Mouse (Mus musculus) ES-CJ7 (cell line): ENCODE measurements at regions not wholly inside any gene's neighbourhood (a gene's known extent, or its start where the extent isn't known, plus 50 kb on each side); places are given as distances from the start of the nearest gene placed in this dataset.

Experiments used
- DNase-seq: peaks from one replicate; pipeline ENCODE4 v3.0.0; 2011; ENCODE audit warnings: low read depth, low spot score

DNA sequence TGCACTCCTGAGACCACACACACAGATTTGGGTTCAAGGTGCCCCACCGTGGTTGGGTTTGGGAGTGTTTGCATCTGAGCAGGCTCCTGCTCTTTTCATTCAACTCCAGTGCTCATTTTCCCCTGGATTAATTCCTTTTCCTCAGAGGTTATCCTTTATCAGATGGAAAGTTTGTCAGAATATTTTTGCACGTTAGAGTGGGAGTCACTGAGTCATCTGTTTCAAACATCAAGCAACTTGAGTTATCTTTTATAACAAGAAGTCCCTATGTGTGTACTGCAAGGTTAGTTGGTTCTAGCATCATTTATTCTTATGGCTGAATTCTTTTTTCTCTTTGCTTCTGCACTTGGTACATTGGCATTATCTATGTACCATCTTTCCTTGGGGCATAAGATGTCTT is 142.8 kb upstream of the Cxcr4 start:
- no peak for DNase-seq

DNA sequence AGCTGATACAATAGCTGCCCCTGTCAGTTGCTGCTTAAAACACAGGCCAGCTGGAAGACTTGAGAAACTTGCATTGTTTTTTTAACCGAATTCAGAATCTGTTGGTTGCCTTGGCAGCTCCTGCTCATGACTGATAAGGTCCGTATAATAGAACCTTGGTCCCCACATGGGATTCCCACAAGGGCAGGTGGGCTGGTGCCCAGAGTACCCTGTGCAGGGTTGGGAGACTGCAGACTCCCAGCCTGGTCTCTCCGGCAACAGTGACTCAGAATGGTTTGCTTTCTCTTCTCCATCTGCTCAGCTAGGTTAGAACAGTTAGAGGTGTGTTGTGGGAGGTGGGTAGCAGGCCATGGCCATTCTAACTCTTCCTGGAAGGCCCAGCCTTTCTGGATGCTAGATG is 139.4 kb upstream of the Cxcr4 start:
- DNase-seq: no peak

DNA sequence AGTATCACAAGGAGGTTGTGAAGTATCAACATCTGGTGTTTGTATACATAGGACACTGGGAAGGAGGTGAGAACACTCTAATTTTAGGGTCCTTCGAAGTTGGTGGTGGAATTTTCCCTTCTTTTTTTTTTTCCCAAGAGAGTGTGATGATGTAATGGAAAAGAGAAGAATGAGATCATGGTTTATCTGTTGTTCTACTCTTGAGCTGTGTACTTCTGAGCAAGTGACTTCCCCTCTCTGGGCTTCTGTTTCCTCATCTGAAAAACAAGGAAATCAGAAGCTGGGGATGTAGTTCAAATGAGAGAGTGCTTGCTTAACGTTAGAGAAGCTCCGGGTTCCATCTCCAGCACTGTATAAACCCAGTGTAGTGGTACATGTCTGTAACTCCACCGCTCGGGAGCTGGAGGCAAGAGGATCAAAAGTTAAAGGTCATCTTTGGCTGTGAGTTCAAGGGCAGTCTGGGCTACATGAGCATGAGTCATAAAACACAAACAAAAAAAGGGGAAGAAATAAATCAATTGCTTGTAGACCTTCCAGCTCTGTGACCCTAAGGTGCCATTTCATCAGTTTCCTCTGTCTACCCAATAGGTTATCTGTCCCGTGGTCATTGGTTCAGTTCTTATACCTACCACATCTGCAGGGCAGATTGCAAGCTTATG is 132.5 kb upstream of the Cxcr4 start:
- DNase-seq: no peak

DNA sequence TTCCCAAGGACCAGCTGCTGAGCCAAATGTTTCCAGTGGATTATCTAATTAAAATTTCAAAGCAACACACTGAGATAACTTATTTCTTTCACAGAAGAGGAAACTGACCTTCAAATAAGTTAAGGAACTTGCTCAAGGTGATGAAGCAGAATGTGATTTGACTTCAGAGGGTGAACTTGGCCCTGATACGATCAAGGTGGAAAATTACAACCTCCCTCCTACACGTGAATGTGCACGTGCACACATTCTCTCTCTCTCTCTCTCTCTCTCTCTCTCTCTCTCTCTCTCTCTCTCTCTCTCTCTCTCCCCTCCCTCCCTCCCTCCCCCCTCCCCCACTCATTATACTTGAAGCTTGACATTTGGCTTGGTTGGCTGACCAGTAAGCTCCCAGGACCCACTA is 131.8 kb upstream of the Cxcr4 start:
- DNase-seq: no peak

DNA sequence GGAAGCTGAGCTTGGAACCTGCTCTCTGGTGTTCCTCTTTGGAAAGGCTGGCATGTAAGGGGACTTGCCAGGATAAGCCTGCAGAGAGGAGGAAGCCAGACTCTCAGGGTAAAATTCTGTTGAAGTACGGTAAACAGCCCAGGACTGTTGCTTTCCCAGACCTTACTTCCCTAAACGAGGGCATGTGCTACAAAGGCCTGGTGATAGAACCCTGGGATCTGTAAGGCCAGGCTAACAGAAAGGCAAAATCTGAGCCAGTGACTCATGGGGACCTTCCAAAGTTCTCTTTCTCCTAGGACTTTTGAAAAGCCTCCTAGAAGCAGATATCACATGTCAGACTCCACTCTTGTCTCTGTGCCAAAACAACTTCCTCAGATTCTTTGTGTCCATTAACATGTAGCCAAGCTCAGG is 130.0 kb upstream of the Cxcr4 start:
- DNase-seq: no peak

DNA sequence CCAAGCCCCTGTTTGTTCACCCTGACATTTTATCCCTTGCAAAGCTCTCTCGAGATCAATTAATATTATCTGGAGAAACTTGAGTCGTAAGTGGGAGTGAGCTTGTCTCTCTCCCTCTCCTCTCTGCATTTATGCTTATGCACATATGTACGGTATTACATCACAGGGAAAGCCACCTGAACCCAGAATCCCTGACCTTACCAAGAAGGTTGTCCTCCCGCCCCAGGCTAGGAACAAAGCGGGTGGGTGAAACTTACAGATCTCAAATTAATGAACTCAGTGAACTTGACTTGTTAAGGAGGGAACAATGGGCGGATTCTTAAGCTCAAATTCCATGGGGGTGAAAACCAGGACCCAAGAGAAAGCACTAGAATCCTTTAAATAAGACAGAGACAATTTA is 122.8 kb upstream of the Cxcr4 start:
- no peak for DNase-seq

DNA sequence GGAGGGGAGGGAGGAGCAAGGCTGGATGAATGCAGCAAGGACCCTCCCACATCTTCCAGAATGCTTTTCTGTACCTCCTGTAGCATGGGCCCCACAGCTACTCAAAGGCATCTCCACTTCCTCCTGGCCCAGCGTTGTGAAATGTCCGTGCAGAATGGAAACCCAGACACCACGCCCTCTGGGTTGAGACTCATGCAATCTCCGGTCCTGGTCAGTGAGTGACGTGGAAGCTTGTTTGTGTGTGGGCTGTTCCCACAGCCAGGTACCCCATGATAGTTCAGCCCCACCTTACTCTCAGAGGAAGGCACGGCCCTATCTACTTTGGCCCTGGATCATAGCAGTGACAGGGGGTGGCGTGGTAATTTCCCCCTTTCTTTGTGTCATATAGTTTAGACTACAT is 120.8 kb upstream of the Cxcr4 start:
- no peak for DNase-seq

DNA sequence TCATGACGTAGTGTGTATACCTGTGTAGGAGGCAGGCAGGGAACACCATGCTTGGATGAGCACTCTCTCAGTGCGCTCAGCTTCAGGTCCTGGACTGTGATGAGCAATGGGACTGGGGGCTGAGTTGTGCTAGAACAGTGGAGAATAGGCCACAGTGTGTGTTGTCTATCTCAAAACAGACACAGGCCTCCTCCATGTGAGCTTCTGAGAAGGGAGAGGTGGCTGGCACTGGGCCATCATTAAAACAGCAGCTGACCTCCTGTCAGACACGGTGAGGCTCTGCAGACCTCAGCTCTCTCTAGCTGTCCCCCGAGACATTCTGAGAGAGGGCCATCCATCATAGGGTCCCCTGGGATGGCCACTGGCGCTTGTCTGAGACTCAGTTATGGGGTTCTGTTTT is 119.0 kb upstream of the Cxcr4 start:
- no peak for DNase-seq

DNA sequence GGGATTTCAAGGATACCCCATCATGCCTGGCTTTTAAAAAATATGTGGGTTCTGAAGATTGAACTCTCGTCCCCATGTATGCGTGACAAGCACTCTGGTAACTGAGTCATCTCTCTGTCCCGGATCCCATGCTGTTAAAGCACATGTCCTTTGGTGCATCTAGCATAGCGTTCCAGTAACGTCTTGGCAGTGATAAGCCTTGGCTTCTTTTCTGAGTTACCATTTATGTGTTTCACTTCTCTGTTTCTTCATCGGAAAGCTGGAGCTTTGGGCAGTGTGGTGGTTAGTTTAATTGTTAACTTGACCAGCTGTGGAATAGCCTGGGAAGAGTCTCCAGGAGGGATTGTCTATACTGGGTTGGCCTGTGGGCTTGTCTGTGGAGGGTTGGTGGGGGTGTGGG is 115.7 kb upstream of the Cxcr4 start:
- no peak for DNase-seq

DNA sequence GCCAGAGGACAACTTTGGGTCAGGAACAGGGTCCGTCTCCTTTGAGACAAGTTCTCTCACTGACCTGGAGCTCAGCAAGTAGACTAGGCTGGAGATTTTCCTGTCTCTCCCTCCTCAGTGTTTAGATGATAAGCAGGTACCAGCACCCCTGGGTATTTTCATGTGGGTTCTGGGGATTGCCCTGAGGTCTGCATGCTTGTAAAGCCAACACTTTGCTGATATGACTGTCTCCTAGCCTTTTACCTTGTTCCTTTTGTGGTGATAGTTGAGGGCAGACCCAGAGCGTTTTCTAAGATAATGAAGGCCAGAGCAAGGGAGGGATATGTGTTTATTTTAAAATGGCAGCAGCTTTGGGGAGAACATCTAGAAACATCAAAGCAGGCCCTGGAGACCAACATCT is 114.1 kb upstream of the Cxcr4 start:
- DNase-seq: no peak

DNA sequence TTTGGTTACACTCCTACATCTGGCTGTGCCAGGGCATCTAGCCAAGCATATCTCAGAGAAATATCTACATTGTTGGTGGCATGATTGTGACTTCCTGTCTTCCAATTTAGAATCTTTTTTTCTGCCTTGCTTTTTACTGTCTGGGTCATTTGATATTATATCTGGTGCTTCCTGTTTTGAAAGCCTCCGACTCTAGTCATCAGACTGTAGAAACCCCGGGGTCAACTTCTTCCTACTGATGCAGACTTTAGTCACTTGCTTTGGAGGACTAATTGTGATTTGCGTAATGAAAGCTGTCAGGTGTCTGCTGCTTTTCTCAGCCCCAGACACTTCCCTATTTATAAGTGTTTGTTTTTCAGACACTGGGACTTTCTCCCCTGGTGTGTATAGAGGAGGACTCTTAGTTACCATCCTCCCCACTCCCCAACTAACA is 113.0 kb upstream of the Cxcr4 start:
- DNase-seq: no peak

DNA sequence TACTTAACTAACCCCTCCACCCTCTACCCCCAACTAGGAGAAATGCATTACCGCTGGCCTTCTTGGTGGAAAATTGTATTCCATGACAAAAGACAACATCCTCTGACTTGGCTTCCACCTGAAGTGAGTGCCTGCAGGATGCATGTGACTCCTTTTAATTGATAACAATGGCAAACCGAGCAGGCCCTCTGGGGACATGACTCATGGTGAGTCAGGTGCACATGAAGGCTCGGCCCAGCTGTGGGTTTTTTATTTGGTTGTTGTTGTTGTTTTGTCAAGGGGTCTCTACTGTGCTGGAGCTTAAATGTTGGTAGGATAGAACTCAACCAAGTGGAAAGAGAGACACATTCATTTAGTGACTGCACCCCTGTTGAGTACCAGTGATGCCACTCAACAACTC is 109.2 kb upstream of the Cxcr4 start:
- no peak for DNase-seq

DNA sequence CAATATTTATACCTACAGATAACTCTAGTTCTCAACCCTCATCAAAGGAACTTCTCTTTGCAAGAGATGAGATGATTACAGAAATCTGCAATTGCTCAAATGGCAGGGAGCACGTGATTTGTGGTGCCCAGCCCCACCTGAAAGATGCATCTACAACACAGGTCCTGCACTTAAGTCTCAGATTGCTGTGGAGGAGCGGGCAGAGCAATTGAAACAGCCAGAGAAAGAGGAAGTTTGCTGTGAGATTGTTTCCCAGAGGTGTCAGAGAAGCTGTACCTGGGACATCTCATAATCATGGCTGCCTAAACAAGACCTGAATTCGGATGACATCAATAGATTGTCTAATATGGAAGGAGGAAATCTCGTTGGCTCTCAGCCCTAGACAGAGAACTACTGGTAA is 105.9 kb upstream of the Cxcr4 start:
- DNase-seq: no peak

DNA sequence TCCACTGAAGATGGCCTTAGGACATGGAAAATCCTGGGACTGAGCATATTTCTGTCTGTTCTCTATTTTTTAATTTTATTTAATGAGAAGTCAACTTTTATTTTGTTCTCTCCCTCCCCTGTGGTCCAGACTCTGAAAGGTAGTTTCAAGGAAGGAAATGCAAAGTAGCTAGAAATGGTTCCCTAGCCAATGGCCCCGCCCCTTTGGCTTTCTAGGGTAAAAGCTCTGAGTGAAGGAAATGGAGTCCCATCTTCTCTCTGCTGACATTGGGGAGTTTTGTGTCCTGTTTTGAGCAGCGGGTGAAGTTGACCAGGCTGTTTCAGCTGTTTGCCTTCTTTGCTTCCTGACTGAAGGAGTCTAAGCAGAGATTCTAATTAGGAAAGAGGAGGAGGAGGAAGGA is 103.8 kb upstream of the Cxcr4 start:
- no peak for DNase-seq

DNA sequence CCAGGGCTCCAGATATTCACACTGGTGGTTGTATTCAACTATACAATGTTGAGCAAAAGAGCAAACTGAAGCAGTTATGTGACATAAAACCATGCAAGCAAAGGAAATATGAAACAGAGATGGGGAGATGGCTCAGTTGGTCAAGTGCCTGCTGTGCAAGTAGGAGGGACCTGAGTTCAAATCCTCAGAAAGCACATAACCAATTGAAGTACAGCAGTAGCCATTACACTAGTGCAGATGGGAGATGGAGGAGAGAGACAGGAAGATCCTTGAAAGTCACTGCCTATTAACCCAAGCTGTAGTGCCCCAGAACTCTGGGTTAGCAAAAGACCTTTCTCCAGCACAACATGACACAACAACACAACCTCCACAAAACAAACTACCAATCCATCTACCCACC is 100.7 kb upstream of the Cxcr4 start:
- DNase-seq: no peak

DNA sequence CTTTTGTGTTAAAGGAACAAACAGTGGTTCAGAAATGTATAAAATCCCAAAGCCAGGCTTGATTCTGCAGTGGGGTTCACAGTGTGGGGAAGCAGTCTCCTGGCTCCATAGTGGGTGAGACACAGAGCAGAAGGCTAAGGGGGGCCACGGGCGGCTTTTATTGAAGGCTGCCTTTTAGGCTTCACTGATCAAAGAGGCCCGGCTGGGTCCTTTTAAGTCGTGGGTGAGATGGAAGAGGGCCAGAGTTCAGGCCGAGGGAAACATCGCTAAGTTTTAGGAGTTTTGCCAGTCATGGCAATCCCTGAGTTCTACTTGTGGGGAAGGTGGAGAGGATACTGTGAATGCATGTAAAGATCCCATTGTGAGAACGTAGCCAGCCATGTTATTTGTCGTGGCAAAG is 100.2 kb upstream of the Cxcr4 start:
- DNase-seq: no peak

DNA sequence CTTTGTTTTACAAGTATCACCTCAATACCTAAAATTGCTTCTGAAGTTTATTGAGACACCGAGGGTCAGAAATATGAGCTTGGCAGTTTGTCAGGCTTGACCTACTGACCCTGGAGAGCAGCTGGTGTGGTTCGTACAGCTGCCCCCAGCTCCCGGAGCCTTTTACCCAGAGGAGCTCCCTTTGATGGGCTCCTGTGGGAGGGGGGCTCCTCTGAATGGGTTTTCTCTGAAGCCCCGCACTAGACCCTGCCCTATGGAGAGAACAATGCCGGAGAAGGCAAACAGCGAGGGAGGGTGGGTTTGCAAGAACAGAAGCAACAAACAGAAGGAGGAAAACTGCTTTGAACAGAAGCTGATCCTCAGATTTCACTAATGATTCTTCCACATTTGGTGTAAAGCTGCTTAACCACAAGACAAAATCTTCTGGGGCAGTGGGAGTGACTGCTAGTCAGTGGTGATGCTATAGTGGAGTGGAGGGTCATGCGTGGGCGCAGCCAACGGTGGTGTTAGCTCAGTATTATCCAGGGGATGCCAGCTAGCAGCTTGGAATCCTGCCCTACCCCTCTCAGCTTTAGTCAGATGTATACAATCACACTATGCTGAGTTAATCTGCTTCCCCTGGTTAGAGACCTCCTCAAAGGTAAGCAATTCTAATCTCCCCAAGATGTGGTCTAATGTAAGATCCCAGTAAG is 95.3 kb upstream of the Cxcr4 start:
- no peak for DNase-seq

DNA sequence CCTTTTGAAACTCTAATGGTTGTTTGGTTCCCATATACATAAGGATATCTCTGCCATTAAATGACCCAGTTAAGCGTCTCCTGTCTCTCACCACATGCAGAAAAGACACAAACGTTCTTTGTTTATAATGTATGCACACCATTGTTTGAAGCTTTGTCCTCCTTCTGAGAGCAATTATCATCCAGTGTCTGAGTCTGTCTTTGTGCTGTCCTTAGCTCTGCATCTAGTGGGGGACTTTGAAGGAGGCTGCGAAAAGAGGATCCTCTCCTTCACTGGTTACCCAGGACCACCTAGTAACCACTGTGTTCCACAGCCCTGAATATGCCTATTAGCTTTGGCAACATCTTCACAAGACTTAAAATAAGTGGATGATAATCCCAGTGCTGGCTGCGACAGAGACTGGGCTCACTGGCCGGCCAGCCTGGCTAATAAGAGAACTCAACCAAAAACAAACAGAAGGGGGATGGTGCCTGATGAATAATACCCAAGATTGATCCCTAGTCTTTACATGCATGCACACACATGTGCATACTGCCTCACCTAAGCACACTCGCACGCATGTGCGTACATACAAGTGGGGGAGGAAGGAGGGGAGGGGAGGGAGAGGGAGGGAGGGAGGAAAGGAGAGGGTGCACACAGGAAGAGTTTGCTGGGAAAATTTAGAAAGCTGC is 93.5 kb upstream of the Cxcr4 start:
- no peak for DNase-seq

DNA sequence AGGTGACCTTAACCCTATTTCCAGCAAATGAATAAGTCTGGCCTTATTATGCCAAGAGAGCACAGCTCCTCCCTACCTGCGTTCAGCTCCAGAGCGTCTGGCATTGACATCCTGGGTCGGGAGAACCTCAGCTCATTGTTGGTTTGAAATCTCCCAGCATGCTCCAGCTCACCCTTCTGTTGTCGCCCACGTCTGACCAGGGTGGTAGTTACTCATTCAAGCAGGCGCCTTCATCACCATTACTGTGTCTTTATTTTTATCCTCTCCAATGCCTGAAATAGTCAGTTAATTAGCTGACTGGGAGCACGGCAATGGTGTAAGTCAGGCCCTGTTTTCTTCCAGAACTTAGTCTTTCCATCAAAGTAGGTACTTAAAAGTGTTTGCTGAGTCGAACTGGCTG is 90.8 kb upstream of the Cxcr4 start:
- no peak for DNase-seq

DNA sequence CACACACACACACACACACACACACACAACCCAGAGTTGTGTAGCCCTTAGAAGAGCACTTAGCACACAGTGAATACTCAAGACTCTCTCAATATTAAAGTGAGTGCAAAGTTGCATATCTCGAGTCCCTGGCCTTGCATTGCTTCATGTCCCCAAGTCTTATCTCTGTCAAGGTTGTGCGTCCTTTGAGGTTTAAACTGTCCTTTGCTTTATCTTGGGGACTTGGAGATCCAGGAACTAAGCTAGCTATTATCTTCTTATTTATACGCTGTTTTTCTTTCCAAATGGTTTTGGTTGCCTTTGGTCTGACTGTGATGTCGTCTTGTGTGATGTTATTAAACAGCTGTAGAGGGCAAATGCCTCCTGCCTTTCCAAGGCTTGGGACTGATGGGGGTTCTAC is 89.2 kb upstream of the Cxcr4 start:
- no peak for DNase-seq

DNA sequence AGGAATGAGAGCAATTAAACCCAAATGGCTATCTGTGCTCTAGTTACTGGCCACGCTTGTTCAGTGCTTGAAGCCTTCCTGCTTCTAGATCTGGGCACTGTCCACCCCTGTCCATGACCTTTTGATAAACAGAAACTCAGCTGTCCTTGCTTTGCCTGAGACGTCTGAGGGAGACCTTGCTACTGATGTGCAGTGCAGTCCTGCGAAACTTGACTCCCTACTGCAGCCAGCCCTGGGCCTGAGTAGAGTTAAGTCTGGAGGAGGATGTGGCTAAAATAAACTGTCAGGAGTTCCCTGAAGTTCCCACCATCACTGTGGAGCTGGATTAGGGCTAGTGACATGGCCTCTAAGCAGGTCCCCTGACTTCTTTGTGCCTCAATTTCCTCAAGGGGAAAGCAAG is 88.4 kb upstream of the Cxcr4 start:
- DNase-seq: no peak

DNA sequence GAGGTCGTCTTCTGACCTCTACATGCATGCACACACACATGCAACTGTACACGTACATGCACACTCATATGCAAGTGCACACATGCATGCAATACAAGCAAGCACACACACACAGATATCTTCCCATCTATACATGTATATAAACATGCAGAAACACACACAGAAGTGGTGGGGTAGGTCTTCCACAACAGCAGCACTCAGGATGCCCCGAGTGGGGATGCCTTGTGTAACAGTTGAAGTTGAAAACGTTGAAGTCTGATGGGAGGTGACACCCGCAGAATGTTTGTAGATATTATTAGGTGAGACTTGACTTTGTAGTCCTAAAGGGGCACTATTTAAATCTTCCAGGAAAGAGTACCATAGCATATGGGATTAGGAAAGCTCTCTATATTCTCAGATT is 87.9 kb upstream of the Cxcr4 start:
- no peak for DNase-seq
